Mouse (Mus musculus) induced T-regulatory cell, adult 2 months (primary cell): ENCODE results near the gene Gm8113.
A peak's percentile ranks its signal among the peaks of the same experiment; 100 is the strongest.
"Not testable (repeated sequence)": the region's sequence is repeated elsewhere in the genome, so short reads cannot be mapped to it uniquely, and the experiment has no call there.

ENCODE experiments used
- DNase-seq: peaks from one replicate; pipeline ENCODE4 v3.0.0-alpha.2; 2012; ENCODE audit warnings: low read depth

Gene Gm8113

DNA sequence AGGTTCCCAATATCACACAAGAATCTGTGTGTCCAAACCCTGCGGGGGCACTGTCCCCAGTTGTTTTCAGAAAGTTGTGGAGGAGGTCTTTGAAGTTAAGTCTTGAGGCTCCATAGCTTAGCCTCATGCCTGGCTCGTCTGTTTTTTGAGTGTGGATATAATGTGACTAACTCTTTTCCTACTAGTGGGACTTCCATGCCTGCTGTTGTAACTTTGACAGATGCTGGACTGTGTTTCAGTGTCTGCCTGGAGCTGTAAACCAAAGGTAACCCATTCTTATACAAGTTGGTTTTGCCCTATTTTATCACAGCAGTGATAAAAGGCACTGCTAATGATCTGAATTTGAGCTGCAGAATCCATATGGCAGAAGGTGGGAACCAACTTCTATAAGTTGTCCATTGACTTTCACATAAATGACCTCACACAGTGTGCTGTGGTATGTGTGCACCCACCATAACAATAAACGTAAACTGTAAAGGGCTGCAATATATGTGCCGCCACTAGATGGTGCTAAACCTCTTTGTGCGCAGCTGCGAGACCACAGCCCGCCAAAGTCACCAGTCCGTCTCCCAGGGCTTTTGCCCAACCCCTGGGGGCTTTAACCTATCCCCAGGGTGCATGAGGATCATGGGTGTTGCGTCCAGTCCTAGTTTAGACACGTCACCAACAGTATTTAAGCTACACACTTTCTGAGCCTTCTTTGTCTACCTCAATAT is at the start of gene Gm8113:
Gene Gm8113, plus strand, starts transcription at position 703 of the 716 bp plus-strand sequence.
- DNase-seq = peak; percentile 68

DNA sequence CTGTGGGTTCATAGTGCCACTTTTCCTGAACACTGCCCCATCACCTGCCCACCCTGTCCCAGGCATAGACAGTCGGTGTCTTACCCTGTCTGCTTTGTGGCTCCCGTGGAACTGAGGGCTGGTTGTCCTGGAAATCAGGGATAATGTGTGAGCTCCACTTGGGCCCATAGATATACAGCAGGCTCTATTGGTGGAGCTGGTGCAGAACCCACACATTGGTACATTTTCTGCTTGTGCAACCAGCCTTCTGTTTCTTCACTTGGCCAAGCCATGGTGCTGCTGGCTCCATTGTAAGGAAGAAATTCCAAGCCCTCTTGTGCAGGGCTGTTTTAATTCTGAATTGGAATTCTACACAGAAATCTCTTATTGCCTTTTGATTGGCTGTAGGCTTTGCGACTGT is 49.8 kb upstream of the Gm8113 start, which contains the start of gene Ear1:
Gene Ear1, minus strand, starts transcription at position 101 of the 400 bp plus-strand sequence.
- not testable (repeated sequence) for DNase-seq

DNA sequence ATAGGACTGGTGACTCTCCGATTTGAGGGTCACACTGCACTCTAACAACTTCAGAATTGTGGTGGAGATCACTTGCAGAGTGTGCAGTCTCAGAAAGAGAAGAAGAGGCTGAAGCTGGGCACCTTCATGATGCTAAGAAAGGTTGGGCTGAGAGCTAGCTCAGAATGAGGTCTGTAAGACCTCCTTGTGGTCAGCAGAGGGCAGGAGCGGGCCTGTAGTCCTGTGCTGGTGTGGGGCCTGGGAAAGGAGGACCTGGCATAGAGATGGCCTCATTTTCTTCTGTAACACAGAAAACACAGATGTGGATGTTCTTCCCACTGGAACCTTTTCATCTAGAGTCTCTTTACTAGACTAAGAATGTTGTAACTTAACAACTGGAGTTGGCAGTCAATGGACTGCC is 47.4 kb upstream of the Gm8113 start:
- not testable (repeated sequence) for DNase-seq

DNA sequence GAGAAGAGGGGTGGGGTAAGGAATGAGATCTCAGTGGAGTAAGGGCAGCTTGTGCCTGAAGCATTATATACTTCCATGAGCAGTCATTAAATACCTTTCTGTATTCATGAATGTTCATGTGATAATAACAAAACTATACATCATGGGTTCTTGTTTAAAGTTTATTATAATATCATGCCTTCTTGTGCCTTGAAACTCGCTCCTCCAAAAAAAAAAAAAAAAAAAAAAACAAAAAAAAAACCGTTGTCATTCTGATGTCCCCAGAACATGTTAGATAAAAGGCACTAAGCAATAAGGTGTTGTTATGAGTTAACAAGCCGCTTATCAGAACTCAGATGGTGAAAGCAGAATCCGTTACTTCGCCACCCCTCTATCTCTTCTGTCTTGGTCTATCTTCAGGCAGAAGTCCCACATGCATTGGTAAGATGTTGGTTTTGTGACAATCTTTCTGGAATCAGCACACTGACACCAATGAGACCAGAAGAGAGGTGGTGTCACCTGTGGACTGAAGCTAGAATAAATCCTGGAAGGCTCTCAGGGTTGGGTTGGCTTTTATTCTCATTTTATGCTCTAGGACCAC is 45.1 kb upstream of the Gm8113 start:
- not testable (repeated sequence) for DNase-seq

DNA sequence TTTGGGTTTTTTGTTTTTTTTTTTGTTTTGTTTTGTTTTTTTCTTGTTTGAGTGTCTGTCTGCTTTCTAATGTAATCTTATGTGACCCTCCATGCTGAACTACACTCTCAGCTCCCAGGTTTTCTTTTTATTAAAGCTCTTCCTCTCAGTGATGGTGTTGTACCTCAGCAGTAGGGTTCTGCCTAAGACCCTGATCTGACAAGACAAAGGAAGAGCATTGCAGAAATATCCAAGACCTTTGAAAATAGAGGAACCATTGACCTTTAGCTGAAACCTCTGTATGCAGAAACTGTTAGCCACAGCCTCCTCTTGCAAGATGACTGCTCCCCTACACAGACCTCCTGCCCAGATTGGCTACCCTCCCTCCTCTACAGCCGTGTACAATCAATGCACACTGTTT is 39.0 kb upstream of the Gm8113 start:
- not testable (repeated sequence) for DNase-seq

DNA sequence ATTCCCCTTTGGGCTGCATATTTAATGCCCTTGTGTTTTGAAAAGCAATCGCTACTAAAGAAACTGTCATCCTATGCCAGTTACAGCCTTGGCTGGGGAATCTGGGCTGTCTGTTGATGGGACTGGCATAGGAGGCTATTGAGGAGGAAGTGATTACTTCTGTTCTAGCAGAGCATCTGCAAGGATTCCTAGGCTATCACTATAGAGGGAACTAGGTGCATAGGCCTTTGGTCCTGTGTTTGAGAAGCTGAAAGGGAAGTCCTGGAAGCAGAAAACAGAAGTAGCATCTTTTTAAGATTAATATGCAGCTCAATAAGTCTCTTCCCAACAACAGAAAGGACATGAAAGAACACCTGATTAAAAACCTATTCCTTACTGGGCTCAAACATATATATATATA is 33.9 kb upstream of the Gm8113 start:
- not testable (repeated sequence) for DNase-seq

DNA sequence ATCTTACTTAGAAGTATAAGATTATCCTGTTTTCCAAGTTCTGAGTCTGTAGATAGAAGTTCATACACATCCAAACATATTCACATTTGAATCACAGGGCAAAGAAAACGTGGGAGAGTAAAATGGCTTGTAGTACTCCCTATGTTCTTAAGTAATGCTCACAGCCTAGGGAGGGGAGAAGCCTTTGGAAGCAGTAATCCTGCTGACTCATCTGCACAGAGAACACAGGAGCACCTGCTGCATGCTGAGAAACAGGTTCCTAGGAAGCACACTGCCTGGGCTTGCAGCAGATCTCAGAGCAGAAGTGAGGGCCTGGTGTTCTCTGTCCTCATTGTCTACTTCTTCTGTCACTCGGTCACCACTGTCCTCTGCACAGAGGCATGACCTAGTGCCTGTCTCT is 29.8 kb upstream of the Gm8113 start:
- not testable (repeated sequence) for DNase-seq

DNA sequence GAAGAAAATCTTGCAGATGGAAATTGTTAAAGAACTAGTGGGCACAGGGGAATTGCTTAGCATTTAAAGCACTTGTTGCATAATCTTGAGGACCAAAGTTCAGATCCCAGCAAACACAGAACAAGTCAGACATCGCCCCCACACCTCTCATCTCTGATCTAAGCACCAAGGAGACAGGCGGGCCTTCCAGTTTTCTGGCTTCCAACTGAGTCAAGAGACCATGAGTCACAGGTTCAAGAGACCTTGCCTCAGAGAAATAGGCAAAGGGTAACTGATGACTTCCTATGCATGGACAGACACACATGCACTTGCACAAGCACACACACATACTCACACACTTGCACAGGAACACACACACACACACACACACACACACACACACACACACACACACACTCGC is 26.6 kb upstream of the Gm8113 start:
- DNase-seq = not testable (repeated sequence)

DNA sequence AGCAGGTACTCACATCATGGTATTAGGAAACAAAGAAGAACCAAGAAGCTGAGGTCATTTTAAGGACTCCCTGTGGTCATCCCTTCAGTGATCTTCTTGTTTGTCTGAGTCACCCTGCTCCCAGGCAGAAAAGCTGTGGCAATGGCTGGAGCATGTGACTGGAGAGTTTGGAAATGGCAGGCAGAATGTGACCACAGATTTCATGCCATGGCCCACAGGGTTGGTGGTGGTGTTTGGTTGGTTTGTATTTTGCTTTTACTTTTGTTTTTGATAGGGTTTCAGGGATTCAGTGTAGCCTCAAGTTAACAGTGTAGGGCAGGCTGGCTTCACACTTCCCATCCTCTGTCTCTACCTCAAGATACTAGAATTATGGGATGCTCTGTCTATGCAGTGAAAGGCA is 7.0 kb upstream of the Gm8113 start:
- DNase-seq = not testable (repeated sequence)

DNA sequence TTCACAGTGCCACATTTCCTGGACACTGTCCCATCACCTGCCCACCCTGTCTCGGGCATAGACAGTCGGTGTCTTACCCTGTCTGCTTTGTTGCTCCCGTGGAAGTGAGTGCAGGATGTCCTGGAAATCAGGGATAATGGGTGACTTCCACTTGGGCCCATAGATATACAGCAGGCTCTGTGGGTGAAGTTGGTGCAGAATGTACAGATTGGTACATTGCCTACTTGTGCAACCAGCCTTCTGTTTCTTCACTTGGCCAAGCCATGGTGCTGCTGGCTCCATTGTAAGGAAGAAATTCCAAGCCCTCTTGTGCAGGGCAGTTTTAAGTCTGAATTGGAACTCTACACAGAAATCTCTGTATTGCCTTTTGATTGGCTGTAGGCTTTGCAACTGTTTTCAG is 1.7 kb upstream of the Gm8113 start, which contains the start of gene Ear10:
Gene Ear10, minus strand, starts transcription at position 101 of the 400 bp plus-strand sequence.
- not testable (repeated sequence) for DNase-seq

DNA sequence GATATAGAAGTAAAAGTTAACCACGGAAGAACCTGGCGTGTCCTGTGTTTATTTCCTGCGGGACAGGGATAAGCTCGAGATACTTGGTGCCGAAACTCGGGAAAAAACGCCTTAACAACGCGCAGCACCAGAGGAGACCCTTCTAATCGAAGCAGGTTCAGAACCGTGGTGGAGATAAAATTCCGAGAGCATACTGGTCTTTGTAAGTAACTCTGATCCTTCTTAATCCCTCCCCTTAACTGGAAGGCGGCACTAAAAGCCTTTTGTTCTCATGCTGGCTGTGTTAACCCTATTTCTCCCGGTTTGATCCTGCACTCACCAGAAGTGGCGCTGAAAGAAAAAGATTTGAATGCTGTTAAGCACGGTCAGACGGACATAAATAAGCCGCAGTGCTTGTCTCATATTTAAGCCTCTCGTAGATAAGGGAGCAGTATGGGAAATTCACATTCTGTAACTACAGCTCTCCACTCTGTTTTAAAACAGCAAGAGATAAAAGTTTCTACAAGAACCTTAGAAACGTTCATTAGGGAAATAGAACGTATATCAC is 287 bp downstream of the Gm8113 start:
- peak; percentile 31 for DNase-seq

DNA sequence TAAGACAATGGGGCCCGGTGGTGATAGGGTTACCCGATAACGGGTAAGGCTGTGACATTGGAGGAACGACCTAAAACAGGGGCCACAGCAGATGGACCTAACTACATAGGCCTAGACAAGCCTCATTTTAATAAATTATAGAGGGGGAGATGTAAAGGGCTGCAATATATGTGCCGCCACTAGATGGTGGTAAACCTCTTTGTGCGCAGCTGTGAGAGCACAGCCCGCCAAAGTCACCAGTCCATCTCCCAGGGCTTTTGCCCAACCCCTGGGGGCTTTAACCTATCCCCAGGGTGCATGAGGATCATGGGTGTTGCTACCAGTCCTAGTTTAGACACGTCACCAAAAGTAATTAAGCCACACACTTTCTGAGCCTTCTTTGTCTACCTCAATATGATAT is 7.8 kb downstream of the Gm8113 start:
- DNase-seq = peak; percentile 34

DNA sequence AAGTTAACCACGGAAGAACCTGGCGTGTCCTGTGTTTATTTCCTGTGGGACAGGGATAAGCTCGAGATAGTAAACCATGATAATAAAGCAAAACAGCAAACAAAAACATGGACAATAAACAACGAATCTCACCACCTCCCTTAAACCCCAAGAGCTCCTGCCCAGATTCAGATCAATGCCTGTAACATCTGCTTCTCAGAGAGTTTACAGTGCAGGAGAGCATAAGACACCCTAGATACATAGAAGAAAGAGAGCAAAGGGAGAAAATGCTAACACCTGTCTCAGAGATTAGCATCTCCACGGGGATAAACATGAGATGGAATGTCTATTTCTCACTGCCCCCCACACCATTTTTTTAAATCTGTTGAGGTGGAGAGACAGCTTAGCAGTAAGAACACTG is 8.2 kb downstream of the Gm8113 start:
- not testable (repeated sequence) for DNase-seq

DNA sequence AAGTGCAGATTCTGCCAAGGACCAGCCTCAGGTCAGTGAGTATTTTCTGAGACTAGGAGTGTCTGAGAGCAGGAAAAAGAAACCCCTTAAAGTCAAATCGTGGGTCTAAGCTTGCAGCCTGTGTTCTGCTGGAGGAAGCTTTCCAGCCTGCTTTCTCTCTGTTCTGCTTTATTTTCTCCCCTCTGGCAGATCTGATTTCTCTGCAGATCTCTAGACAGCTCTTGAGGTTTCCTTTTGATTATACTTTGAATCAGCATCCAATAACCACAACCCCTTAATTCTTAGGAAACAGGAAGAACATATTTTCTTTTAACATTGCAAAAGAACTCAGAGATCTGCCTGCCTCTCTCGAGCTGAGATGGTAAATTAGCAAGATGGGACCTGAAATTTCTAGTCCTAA is 28.2 kb downstream of the Gm8113 start:
- DNase-seq = not testable (repeated sequence)

DNA sequence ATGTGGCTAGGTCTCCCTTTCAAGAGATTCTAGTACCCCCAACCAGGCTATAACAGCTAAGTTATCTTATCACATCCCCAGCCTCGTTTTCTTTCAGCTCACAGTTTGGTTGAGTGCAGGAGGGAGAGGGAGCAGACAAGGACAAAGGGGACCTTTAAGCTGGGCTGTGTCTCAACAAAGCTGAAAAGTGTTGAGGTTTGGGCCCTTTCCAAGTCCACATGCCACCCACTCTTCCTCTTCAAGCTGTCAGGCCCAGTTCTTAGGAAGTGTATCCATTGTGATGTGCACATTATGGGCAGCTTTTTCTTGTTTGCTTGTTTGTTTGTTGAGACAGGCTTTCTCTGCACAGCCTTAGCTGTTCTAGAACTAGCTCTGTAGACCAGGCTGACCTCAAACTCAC is 29.9 kb downstream of the Gm8113 start:
- not testable (repeated sequence) for DNase-seq

DNA sequence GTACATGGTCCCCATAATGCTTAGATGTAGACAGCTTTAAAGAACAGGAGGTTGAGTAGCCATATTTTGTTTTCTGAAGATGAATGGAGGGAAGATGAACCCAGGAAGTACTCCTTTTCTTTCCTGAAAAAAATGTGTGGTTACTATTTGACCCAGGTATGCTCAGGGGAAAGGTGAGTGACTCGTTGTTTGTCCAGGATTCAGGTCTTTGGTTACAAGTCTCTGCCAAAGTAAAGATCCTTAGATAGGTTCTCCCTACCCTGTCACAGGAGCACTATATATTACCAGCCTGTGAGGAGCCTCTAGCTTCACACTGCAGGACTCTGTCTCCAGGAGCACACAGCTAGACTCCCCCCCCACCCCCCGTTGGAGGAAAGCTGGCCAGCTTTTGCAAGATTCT is 31.6 kb downstream of the Gm8113 start, which contains the start of gene Ang5:
Gene Ang5, plus strand, starts transcription at position 301 of the 400 bp plus-strand sequence.
- DNase-seq = not testable (repeated sequence)
